Mouse (Mus musculus): ENCODE results near the gene Dync1li1. TPM values are rescaled to one million over a fixed set of nuclear protein-coding genes. Genes with fewer than 3 reads are reported as not detected.
A peak's percentile ranks its signal among the peaks of the same experiment; 100 is the strongest.

Dync1li1 gene
- total and polyA plus RNA-seq, 3 experiments: 38.1 to 57.0 (median 43.6) TPM

DNA sequence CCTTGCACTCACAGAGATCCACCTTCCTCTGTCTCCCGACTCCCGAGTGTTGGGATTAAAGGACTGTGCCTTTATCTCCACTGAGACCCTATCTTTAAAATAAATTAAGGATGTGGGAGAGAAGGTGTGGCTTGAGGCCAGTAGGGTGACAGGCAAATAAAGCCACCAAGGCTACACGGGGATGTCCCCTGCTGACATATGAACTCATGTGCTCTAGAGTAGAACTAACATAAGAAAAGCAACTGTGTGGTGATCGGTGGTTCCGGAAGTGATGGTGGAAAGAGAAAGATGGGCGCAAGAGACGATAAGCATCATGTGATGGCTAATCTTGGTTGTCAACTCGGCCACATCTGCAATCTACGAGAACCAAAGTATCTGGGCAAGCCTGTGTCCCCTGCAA, 63.7 kb downstream of the Dync1li1 start (continued):
- TF ChIP-seq MYC (IDR thresholded peaks at IDR 0.05; ENCODE audit: low read depth, low read length) (no peak; the same call in none of the 2 replicates), ZC3H11A (IDR thresholded peaks at IDR 0.05; ENCODE audit: low read depth, low read length) (no peak), MAZ (IDR thresholded peaks at IDR 0.05; ENCODE audit: low read depth, low read length) (no peak), JUN (IDR thresholded peaks at IDR 0.05; ENCODE audit: insufficient read depth, low read depth, low read length) (no peak), PAX5 (IDR thresholded peaks at IDR 0.05; ENCODE audit: low read length) (no peak), SIN3A (IDR thresholded peaks at IDR 0.05; ENCODE audit: low read length) (no peak; the same call in 1 of the 2 replicates), UBTF (IDR thresholded peaks at IDR 0.05; ENCODE audit: low read depth, low read length) (no peak)

DNA sequence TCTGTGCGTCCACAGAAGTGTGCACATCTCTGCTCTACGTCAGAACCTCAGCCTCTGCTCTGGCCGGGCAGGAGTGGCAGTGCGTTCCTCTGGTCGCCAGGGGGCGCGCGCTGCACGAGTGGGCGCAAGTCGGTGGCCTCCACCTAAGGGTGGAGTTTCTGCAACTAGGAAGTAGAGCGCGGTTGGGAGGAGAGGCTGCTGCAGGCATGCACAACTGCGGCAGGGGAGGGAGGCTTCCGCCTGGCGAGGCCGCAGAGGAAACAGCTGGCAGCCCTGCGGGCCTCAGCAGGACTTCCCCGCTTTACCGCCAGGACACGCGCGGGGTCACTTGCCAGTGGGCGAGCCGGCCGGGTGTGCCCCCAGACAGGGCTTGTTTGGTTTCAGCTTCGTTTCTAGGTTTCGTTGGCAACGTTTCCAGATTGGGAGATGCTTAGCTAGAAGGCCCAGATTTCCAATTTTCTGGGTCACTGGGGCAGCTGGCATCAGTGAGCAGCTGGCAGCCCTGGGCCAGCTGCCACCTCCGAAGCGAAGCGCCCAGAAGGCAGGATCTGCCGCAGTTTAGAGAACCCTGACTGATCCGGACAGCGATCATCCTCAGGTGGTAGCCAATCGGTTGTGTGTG, 64.4 kb downstream of the Dync1li1 start:
- Histone ChIP-seq H3K9ac (ENCODE audit: insufficient read depth, low read depth) (peak overlapping the region; percentile 77), H3K4me1 (ENCODE audit: control insufficient read depth in 1 of 2, insufficient read depth in 2 of 2) (peaks cover 2 to 35% of the 10 kb centered on the region in 2 experiments; a peak in 2 of 4 replicates), H3K79me2 (replicated peaks; ENCODE audit: control insufficient read depth, extremely low read depth, insufficient read depth, poor library complexity, severe bottlenecking) (no peaks in the 10 kb centered on the region), H3K9me3 (replicated peaks; ENCODE audit: low read length) (no peaks in the 10 kb centered on the region), H3K4me2 (ENCODE audit: insufficient read depth, low read depth, poor library complexity, severe bottlenecking) (peak overlapping the region; percentile 77), H3K27me3 (replicated peaks) (no peaks in the 10 kb centered on the region), H3K27ac (ENCODE audit: insufficient read depth, low read depth) (peak overlapping the region; percentile 96), H3K4me3 (replicated peaks in 1 of 3; ENCODE audit: low read depth in 2 of 3, low read length in 2 of 3, poor library complexity in 1 of 3) (peak overlapping the region; percentile 41 to 55 (median 47)), H3K36me3 (replicated peaks in 1 of 2; ENCODE audit: control insufficient read depth in 1 of 2, insufficient read depth in 1 of 2, low read length in 1 of 2) (peaks cover 21 to 54% of the 10 kb centered on the region in 2 experiments)
- peak; percentile 95 for DNase-seq (ENCODE audit: extremely low read depth)
- in situ Hi-C loops (cut with MboI; ENCODE audit: low pct_ligation_motif_present, low pct_unique_long_range_greater_than_20kb, low sequenced_read_pairs): loop anchor here (10.0 kb wide), 1 partner anchor 108 kb away; the partner anchor contains the start of gene Cnot10
- dilution Hi-C loops (cut with MboI; ENCODE audit: extremely low pct_ligation_motif_present, extremely low pct_unique_long_range_greater_than_20kb, low sequenced_read_pairs): no loop called here
- TF ChIP-seq USF2 (conservative IDR thresholded peaks at IDR 0.05; ENCODE audit: low read depth, low read length): no peak
- peak; percentile 38 to 97; a peak in 3 of 4 replicates for TF ChIP-seq CTCF (conservative IDR thresholded peaks at IDR 0.05 in 1 of 2, IDR thresholded peaks at IDR 0.05 in 1 of 2; ENCODE audit: low read depth in 2 of 2, low read length in 2 of 2)
- TF ChIP-seq E2F4 (IDR thresholded peaks at IDR 0.05; ENCODE audit: insufficient replicate concordance, low read depth, low read length): no peak
- no peak for TF ChIP-seq ZNF384 (IDR thresholded peaks at IDR 0.05; ENCODE audit: low read depth, low read length)
- no peak for TF ChIP-seq ZKSCAN1 (IDR thresholded peaks at IDR 0.05; ENCODE audit: borderline replicate concordance, low read depth, low read length)
- TF ChIP-seq JUND (conservative IDR thresholded peaks at IDR 0.05; ENCODE audit: low read depth, low read length): no peak
- peak; percentile 90 for TF ChIP-seq MXI1 (IDR thresholded peaks at IDR 0.05; ENCODE audit: low read depth, low read length)
- peak; percentile 97 for TF ChIP-seq BHLHE40 (IDR thresholded peaks at IDR 0.05; ENCODE audit: low read depth, low read length)
- TF ChIP-seq USF1 (IDR thresholded peaks at IDR 0.05; ENCODE audit: low read depth, low read length): no peak
- peak; percentile 96 for TF ChIP-seq ELF1 (IDR thresholded peaks at IDR 0.05; ENCODE audit: low read depth, low read length)
- no peak for TF ChIP-seq TBP (conservative IDR thresholded peaks at IDR 0.05; ENCODE audit: low read depth, low read length)
- peak; percentile 88 for TF ChIP-seq IRF4 (IDR thresholded peaks at IDR 0.05; ENCODE audit: low read depth, low read length)
- TF ChIP-seq MAX (IDR thresholded peaks at IDR 0.05; ENCODE audit: low read length): peak; percentile 71
- TF ChIP-seq RCOR1 (conservative IDR thresholded peaks at IDR 0.05; ENCODE audit: low read depth, low read length): no peak
- TF ChIP-seq MEF2A (IDR thresholded peaks at IDR 0.05; ENCODE audit: borderline replicate concordance, low read depth, low read length): peak; percentile 90; the same call in 1 of the 2 replicates
- no peak for TF ChIP-seq JUN (IDR thresholded peaks at IDR 0.05; ENCODE audit: insufficient read depth, low read depth, low read length)
- TF ChIP-seq EP300 (IDR thresholded peaks at IDR 0.05; ENCODE audit: low read length): peak; percentile 89
- no peak for TF ChIP-seq ZMIZ1 (IDR thresholded peaks at IDR 0.05; ENCODE audit: low read depth, low read length)
- TF ChIP-seq POLR2AphosphoS2 (IDR thresholded peaks at IDR 0.05; ENCODE audit: low read depth, low read length): no peak; the same call in 1 of the 2 replicates
- peak; percentile 73; the same call in 1 of the 2 replicates for TF ChIP-seq MYC (IDR thresholded peaks at IDR 0.05; ENCODE audit: low read depth, low read length)
- TF ChIP-seq ZC3H11A (IDR thresholded peaks at IDR 0.05; ENCODE audit: low read depth, low read length): peak; percentile 21; the same call in 1 of the 2 replicates
- peak; percentile 96 for TF ChIP-seq RAD21 (IDR thresholded peaks at IDR 0.05; ENCODE audit: low read depth, low read length)
- TF ChIP-seq ETS1 (conservative IDR thresholded peaks at IDR 0.05; ENCODE audit: low read depth, low read length): peak; percentile 99
- no peak for TF ChIP-seq UBTF (IDR thresholded peaks at IDR 0.05; ENCODE audit: low read depth, low read length)
- peak; percentile 96 for TF ChIP-seq SIN3A (IDR thresholded peaks at IDR 0.05; ENCODE audit: low read length)
- TF ChIP-seq CHD1 (IDR thresholded peaks at IDR 0.05; ENCODE audit: low read depth, low read length): no peak
- 0 out of 2 replicates have a peak, but pooled peaks have one; percentile 32 for TF ChIP-seq KAT2A (IDR thresholded peaks at IDR 0.05; ENCODE audit: insufficient replicate concordance, low read length)
- TF ChIP-seq CHD2 (IDR thresholded peaks at IDR 0.05; ENCODE audit: low read length): peak; percentile 63; the same call in 1 of the 2 replicates
- TF ChIP-seq HCFC1 (IDR thresholded peaks at IDR 0.05; ENCODE audit: low read depth, low read length): peak; percentile 63
- peak; percentile 44; the same call in 1 of the 2 replicates for TF ChIP-seq NRF1 (IDR thresholded peaks at IDR 0.05; ENCODE audit: low read depth, low read length)
- TF ChIP-seq POLR2A (IDR thresholded peaks at IDR 0.05; ENCODE audit: low read depth, low read length): peak; percentile 51
- TF ChIP-seq GABPA (IDR thresholded peaks at IDR 0.05; ENCODE audit: insufficient replicate concordance, low read depth, low read length): no peak
- TF ChIP-seq MAFK (IDR thresholded peaks at IDR 0.05; ENCODE audit: insufficient replicate concordance, low read length): peak; percentile 52; the same call in 1 of the 2 replicates
- no peak for TF ChIP-seq PAX5 (IDR thresholded peaks at IDR 0.05; ENCODE audit: low read length)

All from CH12.LX (cell line).